Mouse (Mus musculus): Measurements from ENCODE around the gene Fkbp1a. TPM values are rescaled to one million over a fixed set of nuclear protein-coding genes. Genes with fewer than 3 reads are reported as not detected.
A peak's percentile ranks its signal among the peaks of the same experiment; 100 is the strongest.

Gene Fkbp1a
- total and polyA plus RNA-seq, 2 experiments from 2014 or later = 79.2 to 598 TPM

GRCm38 (mm10) chr2:151586807-151587206 is 44.5 kb downstream of the Fkbp1a start:
- Histone ChIP-seq H3K27me3 (ENCODE audit: insufficient read depth, low read length) (no peaks in the 10 kb centered on the region), H3K4me2 (ENCODE audit: low read depth, low read length, poor library complexity, severe bottlenecking) (no peak overlapping the region), H3K4me1 (ENCODE audit: insufficient read depth, low read length) (no peaks in the 10 kb centered on the region), H3K4me3 (ENCODE audit: low read depth, low read length) (no peak overlapping the region), H3K9ac (replicated peaks; ENCODE audit: low read length, poor library complexity, severe bottlenecking) (no peak overlapping the region), H3K27ac (ENCODE audit: low read depth, low read length) (no peak overlapping the region), H3K9me3 (ENCODE audit: low read length) (no peaks in the 10 kb centered on the region), H3K36me3 (ENCODE audit: insufficient read depth, low read length) (0 out of 2 replicates have a peak, but pooled peaks cover 3% of the 10 kb centered on the region)
- 87% methylated on average over 1 of the region's 1 CpGs for whole genome bisulfite sequencing
- DNase-seq (ENCODE audit: low spot score) (no peak), ATAC-seq (ENCODE audit: low FRiP score) (no peak)
- no peak for TF ChIP-seq CTCF (IDR thresholded peaks at IDR 0.05)

DNA sequence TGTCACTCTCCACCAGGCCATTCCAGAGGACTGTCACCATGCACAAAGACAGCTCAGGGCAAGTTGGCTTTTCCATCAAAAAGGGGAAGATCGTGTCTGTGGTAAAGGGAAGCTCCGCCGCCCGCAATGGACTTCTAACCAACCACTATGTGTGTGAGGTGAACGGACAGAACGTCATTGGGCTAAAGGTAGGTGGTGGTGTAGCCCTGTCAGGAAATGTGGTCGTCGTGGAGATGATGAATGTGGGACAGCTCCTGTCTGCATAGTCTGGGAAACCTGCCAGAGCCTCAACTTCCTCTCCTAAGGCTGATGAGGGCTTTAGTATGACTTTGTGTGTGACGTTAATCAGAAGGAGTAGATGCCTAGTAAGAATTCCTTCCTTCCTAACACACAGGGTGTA is 45.0 kb downstream of the Fkbp1a start:
- WGBS = 80% methylated on average over 9 of the region's 9 CpGs
- no peak overlapping the region for H3K4me2 ChIP-seq (ENCODE audit: low read depth, low read length, poor library complexity, severe bottlenecking)
- no peak overlapping the region for H3K27ac ChIP-seq (ENCODE audit: low read depth, low read length)
- no peak for TF ChIP-seq CTCF (IDR thresholded peaks at IDR 0.05)
- no peaks in the 10 kb centered on the region for H3K9me3 ChIP-seq (ENCODE audit: low read length)
- H3K4me3 ChIP-seq (ENCODE audit: low read depth, low read length) = no peak overlapping the region
- DNase-seq (ENCODE audit: low spot score) (no peak), ATAC-seq (ENCODE audit: low FRiP score) (no peak)
- peaks cover 3% of the 10 kb centered on the region for H3K36me3 ChIP-seq (ENCODE audit: insufficient read depth, low read length)
- no peak overlapping the region for H3K9ac ChIP-seq (replicated peaks; ENCODE audit: low read length, poor library complexity, severe bottlenecking)
- no peaks in the 10 kb centered on the region for H3K4me1 ChIP-seq (ENCODE audit: insufficient read depth, low read length)
- no peaks in the 10 kb centered on the region for H3K27me3 ChIP-seq (ENCODE audit: insufficient read depth, low read length)

- no peak overlapping the region for H3K4me2 ChIP-seq (ENCODE audit: low read depth, low read length, poor library complexity, severe bottlenecking)
- H3K27ac ChIP-seq (ENCODE audit: low read depth, low read length) = no peak overlapping the region
- 0 out of 2 replicates have a peak, but pooled peaks cover 2% of the 10 kb centered on the region for H3K4me1 ChIP-seq (ENCODE audit: insufficient read depth, low read length)
- peaks cover 61% of the 10 kb centered on the region for H3K36me3 ChIP-seq (ENCODE audit: insufficient read depth, low read length)
- no peaks in the 10 kb centered on the region for H3K27me3 ChIP-seq (ENCODE audit: insufficient read depth, low read length)
- 78% methylated on average over 2 of the region's 2 CpGs for WGBS
- DNase-seq (ENCODE audit: low spot score) = no peak
- H3K4me3 ChIP-seq (ENCODE audit: low read depth, low read length) = no peak overlapping the region
- TF ChIP-seq CTCF (IDR thresholded peaks at IDR 0.05) = no peak
- no peak overlapping the region for H3K9ac ChIP-seq (replicated peaks; ENCODE audit: low read length, poor library complexity, severe bottlenecking)
- no peaks in the 10 kb centered on the region for H3K9me3 ChIP-seq (ENCODE audit: low read length)
- ATAC-seq (ENCODE audit: low FRiP score) = no peak
Measured at GRCm38 (mm10) chr2:151598068-151598467, 55.8 kb downstream of the Fkbp1a start.

- WGBS = 67% methylated on average over 4 of the region's 4 CpGs
- TF ChIP-seq CTCF (IDR thresholded peaks at IDR 0.05) = no peak
- ATAC-seq (ENCODE audit: low FRiP score) = no peak
- Histone ChIP-seq H3K27ac (ENCODE audit: low read depth, low read length) (no peak overlapping the region), H3K9ac (replicated peaks; ENCODE audit: low read length, poor library complexity, severe bottlenecking) (no peak overlapping the region), H3K9me3 (ENCODE audit: low read length) (no peaks in the 10 kb centered on the region), H3K27me3 (ENCODE audit: insufficient read depth, low read length) (no peaks in the 10 kb centered on the region), H3K4me3 (ENCODE audit: low read depth, low read length) (no peak overlapping the region), H3K36me3 (ENCODE audit: insufficient read depth, low read length) (peaks cover 23% of the 10 kb centered on the region), H3K4me2 (ENCODE audit: low read depth, low read length, poor library complexity, severe bottlenecking) (no peak overlapping the region), H3K4me1 (ENCODE audit: insufficient read depth, low read length) (0 out of 2 replicates have a peak, but pooled peaks cover 14% of the 10 kb centered on the region)
- peak; percentile 40 for DNase-seq (ENCODE audit: low spot score)
Measured at GRCm38 (mm10) chr2:151602106-151602505, 59.8 kb downstream of the Fkbp1a start.

DNA sequence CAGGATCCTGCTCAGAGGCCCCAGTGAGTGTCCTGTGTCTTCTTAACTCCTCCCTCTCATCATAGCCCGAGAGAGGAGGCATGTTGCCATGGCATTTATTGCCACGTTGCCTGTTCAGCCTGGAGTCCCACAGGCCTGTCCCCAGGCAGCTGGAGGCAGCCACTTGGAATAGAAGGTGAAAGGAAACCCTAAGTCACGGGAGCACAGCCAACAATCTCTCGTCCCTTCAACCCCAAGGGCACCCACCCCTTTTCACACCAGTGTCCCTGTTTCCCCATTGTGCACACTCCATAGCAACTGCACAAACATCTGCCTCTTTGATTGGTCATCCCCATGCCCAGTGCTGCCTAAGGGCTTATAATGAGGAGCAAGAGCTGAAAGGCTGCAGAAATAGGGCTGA is 61.3 kb downstream of the Fkbp1a start:
- no peaks in the 10 kb centered on the region for H3K27me3 ChIP-seq (ENCODE audit: insufficient read depth, low read length)
- no peak overlapping the region for H3K4me3 ChIP-seq (ENCODE audit: low read depth, low read length)
- H3K4me1 ChIP-seq (ENCODE audit: insufficient read depth, low read length) = 0 out of 2 replicates have a peak, but pooled peaks cover 14% of the 10 kb centered on the region
- peak; percentile 73 for ATAC-seq (ENCODE audit: low FRiP score)
- peaks cover 14% of the 10 kb centered on the region; the same call in 1 of the 2 replicates for H3K36me3 ChIP-seq (ENCODE audit: insufficient read depth, low read length)
- H3K27ac ChIP-seq (ENCODE audit: low read depth, low read length) = peak overlapping the region; percentile 7; the same call in 1 of the 2 replicates
- WGBS = 6% methylated on average over 4 of the region's 4 CpGs
- no peaks in the 10 kb centered on the region for H3K9me3 ChIP-seq (ENCODE audit: low read length)
- no peak overlapping the region for H3K9ac ChIP-seq (replicated peaks; ENCODE audit: low read length, poor library complexity, severe bottlenecking)
- peak; percentile 91 for DNase-seq (ENCODE audit: low spot score)
- no peak for TF ChIP-seq CTCF (IDR thresholded peaks at IDR 0.05)
- H3K4me2 ChIP-seq (ENCODE audit: low read depth, low read length, poor library complexity, severe bottlenecking) = no peak overlapping the region

- no peak overlapping the region for H3K9ac ChIP-seq (replicated peaks; ENCODE audit: low read length, poor library complexity, severe bottlenecking)
- no peak overlapping the region for H3K4me3 ChIP-seq (ENCODE audit: low read depth, low read length)
- H3K4me1 ChIP-seq (ENCODE audit: insufficient read depth, low read length) = 0 out of 2 replicates have a peak, but pooled peaks cover 14% of the 10 kb centered on the region
- H3K27me3 ChIP-seq (ENCODE audit: insufficient read depth, low read length) = no peaks in the 10 kb centered on the region
- no peaks in the 10 kb centered on the region for H3K36me3 ChIP-seq (ENCODE audit: insufficient read depth, low read length)
- DNase-seq (ENCODE audit: low spot score) = peak; percentile 87
- ATAC-seq (ENCODE audit: low FRiP score) = peak; percentile 74
- WGBS = 43% methylated on average over 11 of the region's 11 CpGs
- peak overlapping the region; percentile 59; the same call in 1 of the 2 replicates for H3K27ac ChIP-seq (ENCODE audit: low read depth, low read length)
- no peak for TF ChIP-seq CTCF (IDR thresholded peaks at IDR 0.05)
- no peaks in the 10 kb centered on the region for H3K9me3 ChIP-seq (ENCODE audit: low read length)
- H3K4me2 ChIP-seq (ENCODE audit: low read depth, low read length, poor library complexity, severe bottlenecking) = no peak overlapping the region
Measured at GRCm38 (mm10) chr2:151605437-151605987, 63.2 kb downstream of the Fkbp1a start.

Data from midbrain, postnatal 0 days (tissue).